Mouse (Mus musculus) cerebellum, postnatal 10 days (tissue): Measurements from ENCODE around the gene Slc15a4.

Source experiments
- DNase-seq, 2 experiments: peaks; one replicate each; pipeline ENCODE4 v3.0.0; 2021; ENCODE audit warnings: mixed read lengths in 2 of 2

The Slc15a4 gene

GRCm38 (mm10) chr5:127632167-127633145 is at the start of gene Slc15a4, which contains the start of gene Glt1d1:
Gene Slc15a4, minus strand, starts transcription at chr5:127632897.
Gene Glt1d1, plus strand, starts transcription at chr5:127632262.
- peak; percentile 65 to 73 for DNase-seq

- DNase-seq, result no peak
Observed at GRCm38 (mm10) chr5:127678501-127678900, 45.8 kb upstream of the Slc15a4 start.

GRCm38 (mm10) chr5:127677561-127677960 is 44.9 kb upstream of the Slc15a4 start:
- no peak for DNase-seq

GRCm38 (mm10) chr5:127673913-127674312 is 41.2 kb upstream of the Slc15a4 start:
- peak; percentile 11 to 13 for DNase-seq

- DNase-seq, result no peak
Observed at GRCm38 (mm10) chr5:127660979-127661378, 28.3 kb upstream of the Slc15a4 start.

GRCm38 (mm10) chr5:127660267-127660666 is 27.6 kb upstream of the Slc15a4 start:
- no peak for DNase-seq

GRCm38 (mm10) chr5:127659312-127659711 is 26.6 kb upstream of the Slc15a4 start:
- no peak for DNase-seq

GRCm38 (mm10) chr5:127658257-127658656 is 25.6 kb upstream of the Slc15a4 start:
- DNase-seq, result no peak

- peak; percentile 42 to 56 for DNase-seq
Observed at GRCm38 (mm10) chr5:127649077-127649476, 16.4 kb upstream of the Slc15a4 start.

GRCm38 (mm10) chr5:127648046-127648445 is 15.3 kb upstream of the Slc15a4 start:
- DNase-seq, result peak; percentile 43 to 47

GRCm38 (mm10) chr5:127641185-127641958 is 8.7 kb upstream of the Slc15a4 start:
- DNase-seq, result no peak

GRCm38 (mm10) chr5:127640359-127640758 is 7.7 kb upstream of the Slc15a4 start:
- DNase-seq, result peak; percentile 11 to 25

- DNase-seq, result no peak
Observed at GRCm38 (mm10) chr5:127639635-127640034, 6.9 kb upstream of the Slc15a4 start.

- DNase-seq, result no peak
Observed at GRCm38 (mm10) chr5:127639067-127639605, 6.4 kb upstream of the Slc15a4 start.

GRCm38 (mm10) chr5:127638177-127638576 is 5.5 kb upstream of the Slc15a4 start:
- no peak for DNase-seq

- no peak for DNase-seq
Observed at GRCm38 (mm10) chr5:127637622-127638021, 4.9 kb upstream of the Slc15a4 start.

- DNase-seq, result no peak
Observed at GRCm38 (mm10) chr5:127633666-127634065, 969 bp upstream of the Slc15a4 start.

- no peak for DNase-seq
Observed at GRCm38 (mm10) chr5:127633188-127633587, 491 bp upstream of the Slc15a4 start.

GRCm38 (mm10) chr5:127631671-127632070 is 1.0 kb downstream of the Slc15a4 start:
- DNase-seq, result no peak

GRCm38 (mm10) chr5:127627242-127627641 is 5.5 kb downstream of the Slc15a4 start:
- no peak for DNase-seq

- no peak for DNase-seq
Observed at GRCm38 (mm10) chr5:127624427-127625213, 8.1 kb downstream of the Slc15a4 start.

GRCm38 (mm10) chr5:127621108-127621507 is 11.6 kb downstream of the Slc15a4 start:
- no peak for DNase-seq
